Mouse (Mus musculus): Measurements from ENCODE around the gene Higd1c. TPM values are rescaled to one million over a fixed set of nuclear protein-coding genes. Genes with fewer than 3 reads are reported as not detected.
"Not testable (repeated sequence)": the region's sequence is repeated elsewhere in the genome, so short reads cannot be mapped to it uniquely, and the experiment has no call there.

Higd1c gene
- total RNA-seq (2021): not detected
- long read RNA-seq, experiment 1: 0 reads
- long read RNA-seq, experiment 2, partial matches to known transcripts: 0 of 1 reads
- long read RNA-seq, experiment 2, other reads (novel, unspliced or antisense): 0 of 1 reads

DNA sequence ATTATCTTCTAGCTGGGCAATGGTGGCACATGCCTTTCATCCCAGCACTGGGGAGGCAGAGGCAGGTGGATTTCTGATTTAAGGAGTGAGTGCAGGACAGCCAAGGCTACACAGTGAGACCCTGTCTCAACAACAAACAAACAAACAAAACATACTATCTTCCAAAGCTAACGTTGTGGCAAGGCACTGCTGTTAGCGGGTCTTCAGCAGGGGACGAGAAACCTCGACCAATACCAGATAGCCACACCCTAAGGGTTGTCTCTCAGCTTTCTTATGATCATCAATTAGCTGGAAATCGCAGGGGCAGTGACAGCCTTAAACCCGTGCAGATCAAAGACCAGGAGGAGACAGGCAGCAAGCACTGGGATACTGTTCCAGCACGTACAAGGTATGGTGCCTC lies at the start of gene Higd1c:
TSS of gene Higd1c (plus strand) at position 301 of the 400 bp plus-strand sequence.
- DNase-seq (ENCODE audit: low spot score in 2 of 2): no peak

DNA sequence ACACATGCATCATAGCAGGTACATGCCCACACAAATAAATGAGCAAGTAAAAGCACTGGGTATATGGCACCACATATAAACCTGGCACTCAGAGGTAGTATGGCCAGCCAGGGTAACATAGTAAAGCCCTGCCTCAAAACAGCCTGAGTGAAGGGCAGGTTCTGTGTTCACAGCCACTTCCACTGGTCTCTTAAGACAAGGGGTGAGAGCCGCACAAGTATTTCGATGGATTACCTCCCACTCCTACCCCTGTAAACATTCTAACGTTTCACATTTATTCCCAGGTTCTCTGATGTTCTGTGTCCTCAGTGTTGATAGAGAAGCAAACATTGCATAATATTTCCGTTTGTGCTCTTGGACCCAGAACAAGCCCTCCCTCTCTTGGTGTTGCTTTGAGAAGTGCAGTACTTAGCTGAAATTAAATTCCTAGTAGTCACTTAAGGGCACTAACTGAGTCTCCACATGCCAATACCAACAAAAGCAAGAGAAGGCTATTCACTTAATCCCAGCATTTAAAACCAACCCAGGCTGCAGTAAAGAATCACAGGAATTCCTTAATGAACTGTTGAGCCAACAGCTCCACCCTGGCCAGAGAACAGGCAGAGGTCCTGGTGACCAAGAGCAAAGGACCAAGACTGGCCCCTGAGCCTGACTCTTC lies 46.2 kb upstream of the Higd1c start:
- DNase-seq (ENCODE audit: low spot score in 2 of 2): not testable (repeated sequence)

DNA sequence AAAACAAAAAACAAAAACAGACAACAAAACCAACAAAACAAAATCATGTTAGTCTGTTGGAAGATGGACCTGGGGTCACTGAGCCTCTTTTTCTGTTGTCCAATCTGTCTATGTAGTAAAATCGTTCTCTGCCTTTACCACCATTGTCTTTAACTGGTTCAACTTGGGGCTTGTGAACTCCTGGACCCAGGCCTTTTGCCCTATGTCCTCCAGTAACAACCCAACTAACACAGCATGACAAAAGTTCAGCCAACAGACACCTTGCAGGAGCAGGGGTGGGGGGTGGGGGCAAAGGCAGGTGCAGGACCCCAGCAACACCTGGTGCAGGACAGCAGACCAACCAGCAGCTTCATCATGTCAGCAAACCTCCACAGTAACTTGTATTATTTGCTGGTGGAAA lies 44.5 kb upstream of the Higd1c start:
- DNase-seq (ENCODE audit: low spot score in 2 of 2): no peak

DNA sequence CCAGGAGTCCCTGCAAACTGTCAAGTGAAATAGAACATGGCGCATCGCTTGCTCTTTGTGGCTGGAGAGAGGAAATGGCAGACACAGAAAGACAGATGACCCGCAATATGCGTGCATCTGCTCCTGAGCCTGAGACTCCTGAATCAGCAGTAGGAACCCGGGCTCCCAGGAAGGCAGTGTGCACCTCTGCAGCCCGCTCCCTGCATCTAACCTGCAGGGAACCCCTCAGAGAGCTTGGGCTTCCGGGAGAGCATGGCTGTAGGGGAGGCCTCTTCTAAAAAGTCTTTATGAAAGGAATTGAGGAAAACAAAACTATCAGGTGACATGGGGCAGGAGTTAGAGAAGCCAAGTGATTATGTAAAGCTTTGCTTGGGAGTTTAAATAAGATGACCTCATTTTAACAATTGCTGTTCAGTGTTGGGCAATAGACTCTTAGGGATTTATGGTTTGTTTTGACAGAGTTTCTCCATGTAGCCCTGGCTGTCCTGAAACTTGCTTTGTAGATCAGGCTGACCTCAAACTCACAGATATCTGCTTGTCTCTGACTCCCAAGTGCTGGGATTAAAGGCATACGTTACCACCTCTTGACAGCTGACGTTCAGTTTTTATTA lies 43.9 kb upstream of the Higd1c start:
- DNase-seq (ENCODE audit: low spot score in 2 of 2): no peak

DNA sequence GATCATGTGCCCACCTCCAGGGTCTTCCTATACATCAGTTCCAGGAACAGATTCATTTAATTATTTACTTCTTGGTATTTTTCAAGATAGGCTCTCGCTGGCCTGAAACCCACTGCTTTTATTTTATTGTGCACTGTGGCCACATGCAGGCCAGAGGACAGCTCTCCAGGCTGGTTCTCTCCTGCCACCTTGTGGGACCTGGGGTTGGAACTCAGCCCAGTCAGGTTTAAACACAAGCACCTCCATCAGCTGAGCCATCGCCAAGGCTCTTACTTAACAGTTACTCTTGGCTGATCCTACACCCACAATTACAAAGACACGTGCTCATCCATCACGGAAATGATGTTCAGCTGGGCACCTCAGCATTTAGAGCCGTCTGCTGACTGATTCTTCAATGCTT lies 43.2 kb upstream of the Higd1c start:
- DNase-seq (ENCODE audit: low spot score in 2 of 2): peak; percentile 21 to 33

DNA sequence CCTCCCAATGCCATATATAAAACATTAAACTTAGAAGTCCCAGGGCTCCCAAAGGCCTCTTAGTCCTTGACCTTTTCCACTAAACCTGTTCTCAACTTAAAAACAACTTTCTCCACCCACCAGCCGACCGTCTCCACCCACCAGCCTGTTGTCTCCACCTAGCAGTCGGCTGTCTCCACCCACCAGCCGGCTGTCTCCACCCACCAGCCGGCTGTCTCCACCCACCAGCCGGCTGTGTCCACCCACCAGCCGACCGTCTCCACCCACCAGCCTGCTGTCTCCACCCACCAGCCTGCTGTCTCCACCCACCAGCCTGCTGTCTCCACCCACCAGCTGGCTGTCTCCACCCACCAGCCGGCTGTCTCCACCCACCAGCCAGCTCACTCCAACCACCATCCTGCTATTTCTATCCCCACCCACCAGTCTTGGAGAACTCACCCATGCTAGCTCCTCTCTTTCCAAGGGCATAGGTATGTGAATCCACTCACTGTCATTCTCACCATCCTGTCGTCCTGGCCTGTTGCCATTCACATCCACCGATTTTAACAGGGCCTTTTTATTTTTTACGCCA lies 40.2 kb upstream of the Higd1c start:
- DNase-seq (ENCODE audit: low spot score in 2 of 2): no peak

DNA sequence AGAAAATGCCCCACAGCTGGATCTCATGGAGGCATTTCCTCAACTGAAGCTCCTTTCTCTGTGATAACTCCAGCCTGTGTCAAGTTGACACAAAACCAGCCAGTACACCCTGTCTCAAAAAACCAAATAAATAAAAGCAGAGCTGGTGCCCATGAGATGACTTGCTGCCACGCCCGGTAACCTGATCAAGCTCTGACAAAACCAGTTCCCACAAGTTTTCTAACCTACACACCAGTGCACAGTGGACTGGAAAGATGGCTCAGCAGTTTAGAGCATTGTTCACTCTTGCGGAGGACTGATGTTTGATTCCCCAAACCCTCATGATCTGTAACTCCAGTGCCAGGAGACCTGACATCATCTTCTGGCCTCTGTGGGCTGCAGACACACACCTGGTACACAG lies 39.1 kb upstream of the Higd1c start:
- no peak for DNase-seq (ENCODE audit: low spot score in 2 of 2)

DNA sequence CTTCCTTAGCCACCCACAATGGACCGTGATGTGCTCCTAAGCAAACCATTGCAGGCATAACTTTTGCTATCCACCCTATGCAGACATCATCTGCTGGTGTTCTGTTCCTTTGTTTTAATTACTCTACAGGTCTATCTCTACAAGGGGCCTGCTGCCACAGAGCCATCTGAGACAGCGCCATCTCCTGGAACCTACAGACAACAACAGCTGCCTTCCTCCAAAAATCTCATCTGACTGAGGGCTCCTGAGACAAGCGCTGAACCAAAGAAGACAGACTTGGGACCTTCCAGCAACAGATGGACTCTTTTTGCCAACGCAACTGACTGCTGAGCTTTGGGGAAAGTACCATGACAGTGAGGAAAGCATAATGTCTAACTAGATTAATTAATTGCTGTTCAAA lies 36.3 kb upstream of the Higd1c start:
- not testable (repeated sequence) for DNase-seq (ENCODE audit: low spot score in 2 of 2)

DNA sequence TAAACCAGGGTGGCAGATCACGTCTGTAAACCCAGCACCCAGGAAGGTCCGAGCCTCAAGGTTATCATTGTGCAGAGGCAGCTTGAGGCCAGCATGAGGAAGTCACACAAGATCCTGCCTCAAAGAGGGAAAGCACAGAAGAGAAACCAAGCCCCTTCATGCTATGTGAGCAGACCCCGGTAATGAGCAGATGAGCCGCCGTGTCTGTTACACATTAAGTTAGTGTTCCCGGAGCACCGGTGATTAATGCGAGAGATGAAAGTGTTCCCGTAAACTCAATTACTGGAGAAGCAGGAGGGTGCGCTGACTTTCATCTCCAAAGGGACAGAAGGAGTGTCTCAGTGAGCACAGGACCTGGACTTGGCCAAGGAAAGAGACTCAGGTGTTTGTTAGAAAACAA lies 35.0 kb upstream of the Higd1c start:
- not testable (repeated sequence) for DNase-seq (ENCODE audit: low spot score in 2 of 2)

DNA sequence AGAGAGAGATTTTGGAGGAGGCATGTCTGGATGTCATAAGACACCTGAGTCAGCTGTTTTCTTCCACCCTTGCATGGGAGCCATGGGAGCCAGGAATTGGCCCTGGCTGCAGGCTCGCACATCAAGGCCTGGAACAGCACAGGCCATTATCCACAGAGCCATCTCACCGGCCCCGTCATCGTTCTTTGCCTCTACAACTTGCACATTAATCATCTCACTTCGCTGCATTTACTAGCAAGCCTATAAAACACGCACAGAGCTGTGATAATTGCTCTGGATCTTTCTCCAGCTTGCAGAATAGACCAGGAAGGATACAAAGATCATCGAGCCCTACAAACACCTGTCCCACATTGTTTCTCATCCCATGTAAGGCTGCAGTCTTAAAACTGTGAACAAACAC lies 33.6 kb upstream of the Higd1c start:
- DNase-seq (ENCODE audit: low spot score in 2 of 2): no peak

DNA sequence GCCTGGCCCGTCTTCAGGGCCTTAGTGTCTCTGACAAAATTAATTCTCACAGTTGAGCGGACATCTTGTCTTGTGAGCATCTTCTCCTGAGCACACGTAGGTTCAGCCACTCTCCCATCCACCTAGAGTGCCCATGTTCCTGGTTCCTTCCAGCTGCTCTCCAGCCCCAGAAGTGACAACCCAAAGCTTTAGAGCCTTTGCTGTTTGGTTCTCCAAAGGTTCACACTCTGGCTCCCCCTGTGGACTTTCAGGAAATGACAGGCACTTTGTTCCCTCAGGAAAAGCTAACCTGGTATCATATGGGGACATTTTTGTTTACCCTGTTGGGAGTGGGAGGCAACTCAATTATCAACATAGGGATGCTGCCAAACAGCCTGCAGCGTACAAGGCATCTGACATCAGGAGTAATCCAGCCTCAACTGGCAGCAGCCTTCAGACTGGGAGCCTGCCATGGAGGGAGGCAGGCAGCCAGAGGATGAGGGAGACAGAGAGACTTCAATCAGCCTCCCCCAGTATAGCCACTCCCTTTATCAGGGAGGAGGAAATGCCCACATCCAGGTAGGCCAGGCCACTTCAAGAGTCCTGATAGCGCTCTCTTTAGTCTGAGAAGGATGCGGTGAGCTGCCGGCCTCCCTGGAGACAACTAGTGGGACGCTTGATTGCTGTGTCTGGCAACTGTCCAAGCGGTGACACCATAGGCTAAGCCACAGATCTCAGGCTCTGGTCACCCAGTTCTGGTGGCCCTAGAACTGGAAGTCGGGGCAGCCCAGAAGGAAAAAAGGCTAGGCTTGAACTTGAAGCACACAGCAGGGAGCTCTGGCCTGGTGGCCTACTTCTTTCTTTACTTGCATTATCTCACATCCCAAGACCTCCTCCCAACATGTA lies 32.0 kb upstream of the Higd1c start:
- not testable (repeated sequence) for DNase-seq (ENCODE audit: low spot score in 2 of 2)

DNA sequence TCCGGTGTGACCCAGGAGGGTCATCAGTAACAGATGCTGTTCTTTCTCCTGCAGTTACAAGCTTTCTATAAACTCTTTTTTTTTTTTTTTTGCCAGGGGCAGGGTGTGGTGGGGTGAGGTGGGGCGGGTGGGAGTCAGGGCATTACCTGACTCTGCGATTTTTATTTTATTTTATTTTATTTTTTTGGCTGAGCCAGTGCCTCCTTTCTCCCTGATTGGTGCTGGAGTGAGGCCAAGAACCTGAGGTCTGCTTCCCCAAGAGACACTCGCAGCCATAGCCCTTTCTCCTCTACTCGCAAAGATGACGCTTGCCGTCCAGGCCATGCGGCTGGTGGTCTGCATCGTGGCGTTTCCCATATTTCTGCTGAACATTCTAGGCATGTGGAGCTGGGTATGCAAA lies 29.7 kb upstream of the Higd1c start, which contains the start of gene Mettl7a3:
TSS of gene Mettl7a3 (plus strand) at position 301 of the 400 bp plus-strand sequence.
- no peak for DNase-seq (ENCODE audit: low spot score in 2 of 2)

DNA sequence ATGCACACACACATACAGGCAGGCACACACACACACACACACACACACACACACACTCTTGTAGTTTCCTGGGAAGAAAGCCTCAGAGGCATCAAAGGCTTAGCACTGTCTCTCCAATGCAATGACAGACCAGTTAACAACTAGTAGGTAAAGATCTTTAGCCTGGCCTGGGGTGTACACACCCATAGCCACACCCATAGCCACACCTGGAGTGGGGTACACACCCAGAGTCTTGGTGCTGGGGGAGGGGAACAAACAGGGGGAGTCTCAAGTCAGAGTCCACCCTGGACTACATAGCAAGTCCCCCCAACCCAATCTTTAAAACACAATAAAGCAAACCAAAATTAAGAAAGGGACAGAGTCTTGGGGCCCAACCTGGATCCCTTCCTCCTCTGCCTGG lies 27.0 kb upstream of the Higd1c start:
- DNase-seq (ENCODE audit: low spot score in 2 of 2): not testable (repeated sequence)

DNA sequence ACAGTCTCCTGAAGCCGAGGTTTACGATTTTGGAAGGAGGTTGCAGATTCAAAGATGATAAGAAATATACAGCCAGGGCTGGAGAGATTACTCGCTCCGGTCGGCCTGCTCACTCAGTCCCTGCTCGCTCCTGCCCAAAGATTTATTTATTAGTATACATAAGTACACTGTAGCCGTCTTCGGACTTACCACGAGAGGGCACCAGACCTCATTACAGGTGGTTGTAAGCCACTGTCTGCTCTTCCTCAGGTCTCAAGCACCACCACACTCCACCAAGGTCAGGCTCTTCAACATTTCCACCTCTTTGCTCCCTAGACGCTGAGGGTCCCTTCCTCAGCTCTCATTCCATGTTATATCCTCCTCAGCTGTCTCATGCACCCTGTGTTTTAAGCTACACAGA lies 26.5 kb upstream of the Higd1c start:
- peak; percentile 49 to 52 for DNase-seq (ENCODE audit: low spot score in 2 of 2)

DNA sequence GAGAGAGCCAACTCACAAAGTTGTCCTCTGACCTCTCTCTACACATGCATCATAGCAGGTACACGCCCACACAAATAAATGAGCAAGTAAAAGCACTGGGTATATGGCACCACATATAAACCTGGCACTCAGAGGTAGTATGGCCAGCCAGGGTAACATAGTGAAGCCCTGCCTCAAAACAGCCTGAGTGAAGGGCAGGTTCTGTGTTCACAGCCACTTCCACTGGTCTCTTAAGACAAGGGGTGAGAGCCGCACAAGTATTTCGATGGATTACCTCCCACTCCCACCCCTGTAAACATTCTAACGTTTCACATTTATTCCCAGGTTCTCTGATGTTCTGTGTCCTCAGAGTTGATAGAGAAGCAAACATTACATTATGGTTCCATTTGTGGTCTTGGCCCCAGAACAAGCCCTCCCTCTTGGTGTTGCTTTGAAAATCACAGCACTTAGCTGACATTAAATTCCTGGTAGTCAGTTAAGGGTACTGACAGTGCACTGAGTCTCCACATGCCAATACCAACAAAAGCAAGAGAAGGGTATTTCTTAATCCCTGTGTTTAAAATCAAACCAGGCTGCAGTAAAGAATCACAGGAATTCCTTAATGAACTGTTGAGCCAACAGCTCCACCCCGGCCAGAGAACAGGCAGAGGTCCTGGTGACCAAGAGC lies 22.9 kb upstream of the Higd1c start:
- not testable (repeated sequence) for DNase-seq (ENCODE audit: low spot score in 2 of 2)

DNA sequence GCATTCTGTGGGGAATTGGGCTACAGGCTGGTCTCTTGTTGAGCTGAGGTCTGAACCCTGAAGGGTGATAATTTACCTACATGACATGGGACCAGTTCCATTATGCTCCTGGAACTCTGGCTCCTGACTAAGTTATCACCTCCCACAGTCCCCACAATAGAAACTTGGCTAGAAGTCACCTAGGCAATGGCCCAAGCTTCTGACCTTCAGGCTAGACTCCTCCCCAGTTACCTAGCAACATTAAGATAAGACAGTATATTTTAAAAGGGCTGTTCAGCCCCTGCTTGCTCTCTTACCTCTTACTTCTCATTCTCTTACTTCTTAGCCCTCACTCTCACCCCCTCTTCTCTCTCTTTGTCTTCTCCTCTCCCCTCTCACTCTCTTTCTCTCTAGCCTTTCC lies 18.9 kb upstream of the Higd1c start:
- no peak for DNase-seq (ENCODE audit: low spot score in 2 of 2)

DNA sequence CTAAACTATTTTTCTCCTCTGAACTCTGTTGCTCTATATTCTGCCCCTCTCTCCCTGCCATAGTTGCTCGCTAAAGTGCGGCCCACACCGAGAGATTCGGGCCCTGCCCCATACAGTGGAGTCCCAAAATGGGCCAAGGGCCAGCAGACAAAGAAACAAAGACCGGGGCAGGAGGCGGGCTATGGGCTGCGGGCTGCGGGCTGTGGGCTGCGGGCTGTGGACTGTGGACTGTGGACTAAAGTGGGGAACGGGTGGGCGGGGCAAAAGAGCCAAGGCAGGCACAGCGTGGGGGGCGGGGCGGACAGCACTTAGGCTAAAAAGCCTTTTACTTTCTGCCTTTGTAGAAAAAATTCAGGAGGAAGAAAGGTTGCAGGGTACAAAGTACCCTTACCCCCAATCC lies 17.6 kb upstream of the Higd1c start:
- no peak for DNase-seq (ENCODE audit: low spot score in 2 of 2)

DNA sequence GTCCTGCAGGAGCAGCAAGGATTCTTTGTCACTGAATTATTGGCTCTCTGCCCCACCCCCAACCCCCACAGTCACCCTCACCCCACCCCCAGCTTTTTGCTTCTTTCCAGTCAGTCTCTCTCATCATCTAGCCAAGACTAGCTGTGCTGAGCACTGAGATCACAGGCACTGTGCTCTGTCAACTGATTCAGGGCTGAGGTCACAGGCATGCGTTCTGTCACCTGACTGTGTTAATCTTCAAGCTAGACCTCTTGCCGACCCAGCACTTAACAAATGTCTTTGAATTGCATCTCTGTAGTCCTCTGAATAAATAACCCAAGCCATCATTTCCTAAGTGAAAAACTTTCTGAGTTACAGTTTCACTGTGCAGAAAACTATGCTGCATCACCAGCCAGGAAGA lies 14.8 kb upstream of the Higd1c start:
- no peak for DNase-seq (ENCODE audit: low spot score in 2 of 2)

DNA sequence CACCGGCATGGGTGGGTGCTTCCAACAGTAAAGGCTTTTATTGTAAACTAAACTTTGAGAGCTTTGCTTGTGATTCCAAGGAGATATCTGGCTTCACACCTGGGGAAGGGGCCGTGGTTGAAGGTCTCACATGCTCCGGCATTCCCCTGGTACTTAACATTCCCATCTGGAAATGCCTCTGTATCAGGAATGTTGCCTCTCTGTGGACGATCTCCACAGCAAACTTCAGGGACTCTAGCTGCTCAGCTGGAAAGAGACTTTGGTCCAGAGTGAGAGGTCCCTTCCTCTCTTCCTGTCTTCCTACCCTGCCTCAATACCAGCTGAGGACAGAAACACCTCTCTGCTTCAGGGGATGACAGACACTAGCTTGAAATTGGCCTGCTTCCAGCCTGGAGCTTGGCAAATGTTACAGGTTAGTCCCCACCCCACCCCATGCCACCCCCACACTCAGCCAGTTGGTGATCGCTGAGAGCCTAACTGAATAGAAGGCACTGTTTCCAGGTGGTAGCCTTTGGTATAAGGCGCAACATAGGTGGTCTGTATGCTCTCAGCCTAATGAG lies 12.8 kb upstream of the Higd1c start:
- DNase-seq (ENCODE audit: low spot score in 2 of 2): no peak

DNA sequence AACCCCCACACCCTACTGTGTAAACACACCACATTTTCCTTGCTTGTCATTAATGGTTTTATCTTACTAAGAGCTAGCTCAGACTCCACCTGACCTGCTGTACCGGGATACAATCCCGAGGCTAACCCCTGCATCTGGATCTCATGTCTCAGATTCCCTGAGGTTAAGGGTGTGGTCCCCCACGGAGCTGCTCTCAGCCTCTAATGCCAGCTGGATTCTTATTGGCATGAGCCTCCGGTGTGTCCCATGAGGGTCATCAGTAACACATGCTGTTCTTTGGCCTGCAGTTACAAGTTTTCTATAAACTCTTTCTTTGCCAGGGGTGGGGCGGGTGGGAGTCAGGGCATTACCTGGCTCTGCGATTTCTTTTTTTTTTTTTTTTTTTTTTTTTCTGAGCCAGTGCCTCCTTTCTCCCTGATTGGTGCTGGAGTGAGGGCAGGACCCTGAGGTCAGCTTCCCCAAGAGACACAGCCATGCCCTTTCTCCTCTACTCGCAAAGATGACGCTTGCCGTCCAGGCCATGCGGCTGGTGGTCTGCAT lies 11.6 kb upstream of the Higd1c start, which contains the start of the genes Methig1 and Mettl7a2:
TSS of gene Methig1 (plus strand) at position 439 of the 540 bp plus-strand sequence.
TSS of gene Mettl7a2 (plus strand) at position 490 of the 540 bp plus-strand sequence.
- DNase-seq (ENCODE audit: low spot score in 2 of 2): no peak
